Comparison of ENCODE assay signal across 25 mouse cellular contexts in the genomic region with DNA sequence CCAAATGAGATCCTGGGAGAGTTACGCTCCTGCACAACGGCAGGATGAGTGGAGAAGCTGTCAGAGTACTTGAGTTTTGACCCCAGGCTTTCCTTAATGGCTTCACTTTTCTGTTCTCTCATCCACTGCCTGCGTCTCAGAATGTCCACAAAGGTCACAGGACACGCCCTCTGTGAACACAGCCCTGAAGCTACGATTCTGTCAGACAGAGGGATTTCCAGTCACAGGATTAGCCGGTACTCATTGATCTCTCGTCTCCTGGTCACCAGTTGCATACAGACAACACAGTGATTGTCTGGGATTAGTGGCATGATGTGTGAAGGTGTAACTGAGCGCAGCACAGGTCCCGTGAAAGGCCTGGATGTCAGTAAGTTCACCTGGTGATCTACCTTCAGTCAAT. TPM values are rescaled to one million over a fixed set of nuclear protein-coding genes. Genes with fewer than 3 reads are reported as not detected.
DNase-seq lines count a peak whose midpoint lies in the region; ATAC-seq and TF ChIP-seq lines count a peak whose summit lies in the region.
"Had no signal": no experiment of that assay in that cellular context is flagged by ENCODE, and none has a peak within 500 bp of the region (broad histone marks: within the 10 kb centered on the region; RNA-seq: fewer than 3 reads in every experiment).

No protein-coding gene starts in this region.

- no peaks in the 10 kb centered on the region for H3K4me1 ChIP-seq in intestine, postnatal 0 days (replicated peaks; ENCODE audit: control insufficient read depth, insufficient read depth, low read length)
- no peaks in the 10 kb centered on the region for H3K4me1 ChIP-seq in intestine, embryonic 15.5 days (replicated peaks)
- peaks cover 23% of the 10 kb centered on the region for H3K4me1 ChIP-seq in midbrain, embryonic 14.5 days (ENCODE audit: control insufficient read depth, insufficient read depth, low read length)
- H3K4me1 ChIP-seq in lung, adult 2 months (ENCODE audit: control insufficient read depth, insufficient read depth, low read length): no peaks in the 10 kb centered on the region
- H3K4me1 ChIP-seq: limb, embryonic 15.5 days had no signal

- no peak overlapping the region for H3K9ac ChIP-seq in intestine, postnatal 0 days (ENCODE audit: low read depth, low read length)
- no peak overlapping the region for H3K9ac ChIP-seq in intestine, embryonic 15.5 days
- H3K9ac ChIP-seq in midbrain, embryonic 14.5 days (replicated peaks; ENCODE audit: low read length): no peak overlapping the region
- H3K9ac ChIP-seq: embryonic facial prominence, embryonic 15.5 days; limb, embryonic 15.5 days; lung, embryonic 14.5 days had no signal

- H3K27me3 ChIP-seq in intestine, postnatal 0 days (replicated peaks; ENCODE audit: control insufficient read depth, insufficient read depth, low read length): no peaks in the 10 kb centered on the region
- H3K27me3 ChIP-seq in intestine, embryonic 15.5 days (replicated peaks): no peaks in the 10 kb centered on the region
- no peaks in the 10 kb centered on the region for H3K27me3 ChIP-seq in midbrain, embryonic 14.5 days (ENCODE audit: control insufficient read depth, insufficient read depth, low read length)
- H3K27me3 ChIP-seq: embryonic facial prominence, embryonic 15.5 days had no signal

- no peak overlapping the region for H3K4me3 ChIP-seq in intestine, postnatal 0 days (ENCODE audit: low read depth, low read length)
- H3K4me3 ChIP-seq in intestine, embryonic 15.5 days (replicated peaks): no peak overlapping the region
- H3K4me3 ChIP-seq in midbrain, embryonic 14.5 days (replicated peaks; ENCODE audit: low read depth, low read length): no peak overlapping the region
- H3K4me3 ChIP-seq in lung, adult 2 months (replicated peaks; ENCODE audit: extremely low read depth, low read depth, low read length): no peak overlapping the region
- H3K4me3 ChIP-seq: embryonic facial prominence, embryonic 15.5 days; heart, adult 2 months; limb, embryonic 15.5 days had no signal

- peak; percentile 25; the same call in 1 of the 2 replicates for ATAC-seq in intestine, postnatal 0 days
- ATAC-seq in intestine, embryonic 15.5 days: no peak
- ATAC-seq in midbrain, embryonic 14.5 days (ENCODE audit: low FRiP score, low TSS enrichment): no peak

- TF ChIP-seq CTCF in intestine, postnatal 0 days (IDR thresholded peaks at IDR 0.05; ENCODE audit: low read depth): no peak
- no peak for TF ChIP-seq CTCF in lung, adult 2 months (IDR thresholded peaks at IDR 0.05; ENCODE audit: insufficient read depth, low read length)

- H3K9me3 ChIP-seq in intestine, postnatal 0 days (ENCODE audit: control insufficient read depth): no peaks in the 10 kb centered on the region
- H3K9me3 ChIP-seq in intestine, embryonic 15.5 days: no peaks in the 10 kb centered on the region
- H3K9me3 ChIP-seq in midbrain, embryonic 14.5 days (ENCODE audit: control insufficient read depth, low read length): no peaks in the 10 kb centered on the region
- H3K9me3 ChIP-seq: embryonic facial prominence, embryonic 15.5 days; limb, embryonic 15.5 days had no signal

- 30% methylated on average over 9 of the region's 9 CpGs for WGBS in intestine, postnatal 0 days
- WGBS in intestine, embryonic 15.5 days: 26% methylated on average over 9 of the region's 9 CpGs
- WGBS in midbrain, embryonic 14.5 days: 8% methylated on average over 9 of the region's 9 CpGs
- 50% methylated on average over 9 of the region's 9 CpGs for WGBS in lung, adult 2 months

- H3K4me2 ChIP-seq in intestine, postnatal 0 days (replicated peaks; ENCODE audit: low read depth): no peak overlapping the region
- H3K4me2 ChIP-seq in intestine, embryonic 15.5 days (replicated peaks): no peak overlapping the region
- no peak overlapping the region for H3K4me2 ChIP-seq in midbrain, embryonic 14.5 days (ENCODE audit: low read length)
- H3K4me2 ChIP-seq: embryonic facial prominence, embryonic 15.5 days; limb, embryonic 15.5 days; lung, embryonic 14.5 days had no signal

- DNase-seq in R1 (ENCODE audit: low read depth, low spot score): peak; percentile 12
- peak; percentile 83 for DNase-seq in embryo, embryonic 10 days (ENCODE audit: low spot score)
- DNase-seq in midbrain, embryonic 14.5 days: peak; percentile 39
- DNase-seq in lung, adult 2 months: no peak
- DNase-seq in gastrocnemius, adult 18-20 months (ENCODE audit: low spot score): no peak
- DNase-seq: adrenal gland, adult 8-10 months; cerebellum, adult 9-10 months; gastrocnemius, postnatal 14 days; heart, adult 2 months; kidney, adult 18-20 months; kidney, postnatal 10 days; layer of hippocampus, postnatal 36 days; lung, postnatal 36 days; right cerebral cortex, adult 18-20 months had no signal

- no peak for TF ChIP-seq POLR2A in lung, adult 2 months (IDR thresholded peaks at IDR 0.05; ENCODE audit: borderline replicate concordance, extremely low read depth, low read depth, low read length)

- H3K36me3 ChIP-seq in intestine, postnatal 0 days (ENCODE audit: control insufficient read depth, insufficient read depth): no peaks in the 10 kb centered on the region
- H3K36me3 ChIP-seq in intestine, embryonic 15.5 days: no peaks in the 10 kb centered on the region
- H3K36me3 ChIP-seq in midbrain, embryonic 14.5 days (ENCODE audit: control insufficient read depth, insufficient read depth, low read length): no peaks in the 10 kb centered on the region
- H3K36me3 ChIP-seq: embryonic facial prominence, embryonic 15.5 days; limb, embryonic 15.5 days had no signal

- H3K27ac ChIP-seq in intestine, postnatal 0 days (ENCODE audit: low read depth, low read length): no peak overlapping the region
- no peak overlapping the region for H3K27ac ChIP-seq in intestine, embryonic 15.5 days
- H3K27ac ChIP-seq in midbrain, embryonic 14.5 days (replicated peaks; ENCODE audit: low read depth, low read length): peak overlapping the region; percentile 5
- H3K27ac ChIP-seq: embryonic facial prominence, embryonic 15.5 days; heart, adult 2 months; limb, embryonic 15.5 days; stomach, postnatal 0 days had no signal

RNA-seq across cellular contexts. Expression of a gene that starts 39.2 kb away (rescaled TPM):
- 5.2 and 5.3 TPM in 2 replicates for polyA plus RNA-seq in intestine, postnatal 0 days (2015; fragmentation: Nextera tagmentation; extraction: Ambion mirVana)
- 6.5 and 6.6 TPM in 2 replicates for polyA plus RNA-seq in intestine, embryonic 15.5 days (2015; fragmentation: Nextera tagmentation; extraction: Ambion mirVana)
- polyA plus RNA-seq in midbrain, embryonic 14.5 days (2014; fragmentation: Nextera tagmentation; extraction: Ambion mirVana): 7.9 and 8.8 TPM in 2 replicates
- polyA plus RNA-seq in lung, adult 2 months (2012; rRNA removed): 11.0 and 11.6 TPM in 2 replicates
- 1 to 10 TPM in 1 of 2 experiments, under 1 TPM in 1; 0.59 to 1.0 TPM for total RNA-seq in gastrocnemius, adult 18-20 months (2021)

RNA-seq across cellular contexts. Expression of a gene that starts 46.4 kb away (rescaled TPM):
- polyA plus RNA-seq in intestine, postnatal 0 days (2015; fragmentation: Nextera tagmentation; extraction: Ambion mirVana): not detected in 2 replicates
- 0.06 TPM in 1 of 2 replicates, not detected in the other for polyA plus RNA-seq in intestine, embryonic 15.5 days (2015; fragmentation: Nextera tagmentation; extraction: Ambion mirVana)
- 45.0 and 46.2 TPM in 2 replicates for polyA plus RNA-seq in midbrain, embryonic 14.5 days (2014; fragmentation: Nextera tagmentation; extraction: Ambion mirVana)
- polyA plus RNA-seq in lung, adult 2 months (2012; rRNA removed): not detected in 2 replicates
- total RNA-seq in gastrocnemius, adult 18-20 months (2021): not detected
- total RNA-seq: adrenal gland, adult 8-10 months; common myeloid progenitor, adult 5-6 weeks; gastrocnemius, postnatal 14 days; heart, adult 2 months; hematopoietic stem cell, adult 5-6 weeks; megakaryocyte-erythroid progenitor cell, adult 5-6 weeks had no signal
- polyA plus RNA-seq: heart, adult 2 months; heart, embryonic 16.5 days; lung, embryonic 14.5 days; stomach, postnatal 0 days; thymus, postnatal 0 days had no signal

Comparison
In these comparisons a context has a peak if more than half of its experiments do, and no peak if none do; other contexts are left out.
1. DNase-seq: peak in R1 (single experiment), embryo, embryonic 10 days (single experiment) and midbrain, embryonic 14.5 days (single experiment); none in lung, adult 2 months (single experiment) and gastrocnemius, adult 18-20 months (single experiment).
2. RNA of a gene that starts 46.4 kb away (polyA plus RNA-seq): 45.0 to 46.2 TPM in midbrain, embryonic 14.5 days; 0.06 TPM in intestine, embryonic 15.5 days, not detected in intestine, postnatal 0 days and not detected in lung, adult 2 months; every median in the first group is over 10 times any median in the second.